Mouse (Mus musculus): ENCODE data around the gene Mtm1. TPM values are rescaled to one million over a fixed set of nuclear protein-coding genes. Genes with fewer than 3 reads are reported as not detected.
A peak's percentile ranks its signal among the peaks of the same experiment; 100 is the strongest.

The Mtm1 gene
- polyA plus RNA-seq, 1 experiment: 3.6 TPM

DNA sequence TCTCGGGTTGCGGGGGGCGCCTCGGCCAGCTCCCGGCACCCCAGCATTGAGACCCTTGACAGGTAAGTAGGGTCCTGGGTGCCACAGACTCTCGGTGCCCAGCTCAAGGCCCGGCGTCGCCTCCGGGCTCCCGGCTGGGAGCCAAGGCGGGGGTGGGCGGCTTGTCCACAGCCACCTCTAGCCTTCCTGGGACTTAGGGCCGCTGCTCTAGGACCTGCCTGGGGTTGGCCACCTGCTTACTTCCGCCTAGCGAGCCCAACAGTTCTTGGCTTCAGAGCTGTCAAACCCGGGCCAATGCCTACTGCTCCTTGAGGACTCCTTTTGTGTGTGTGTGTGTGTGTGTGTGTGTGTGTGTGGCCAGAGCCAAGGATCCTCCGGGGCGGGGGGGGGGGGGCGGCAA, 154.4 kb downstream of the Mtm1 start:
- H3K27ac ChIP-seq (ENCODE audit: control insufficient read depth, insufficient read depth, low read depth, low read length, poor library complexity): peak overlapping the region; percentile 82
- WGBS: 16% methylated on average over 19 of the region's 20 CpGs

More for the DNA sequence above, 154.4 kb downstream of the Mtm1 start:
- TF ChIP-seq CTCF (IDR thresholded peaks at IDR 0.05; ENCODE audit: control insufficient read depth, insufficient read depth, low read length) (no peak), POLR2A (IDR thresholded peaks at IDR 0.05; ENCODE audit: borderline replicate concordance, control insufficient read depth, low read depth, low read length) (no peak)
- Histone ChIP-seq H3K4me1 (ENCODE audit: control insufficient read depth, insufficient read depth, low read length) (no peaks in the 10 kb centered on the region; the same call in 1 of the 2 replicates), H3K4me3 (replicated peaks; ENCODE audit: control insufficient read depth, low read depth, low read length) (peak overlapping the region; percentile 84)

Other genes with a start within 250 kb of the Mtm1 start
- gene Mamld1, start 160.5 kb upstream of the Mtm1 start, polyA plus RNA-seq (2011; ENCODE audit: insufficient read depth, insufficient read length, low replicate concordance, missing spikeins): 0.27 and 0.60 TPM in 2 replicates
- gene Mtmr1, start 154.0 kb downstream of the Mtm1 start, polyA plus RNA-seq (2011; ENCODE audit: insufficient read depth, insufficient read length, low replicate concordance, missing spikeins): 1.9 and 7.3 TPM in 2 replicates

All from bone marrow, adult 2 months (tissue).